Mouse (Mus musculus) mouse trophoblast stem cell (cell line): ENCODE data around the gene Rev1.

Experiments
- in situ Hi-C, 2 experiments: fragments of 300-500 bp; cut with MseI, MboI; formaldehyde crosslinking; loops; 2 replicates in 1 of 2; 3 replicates in 1 of 2; pipeline ENCODE4 v1.15.1; 2025

Gene Rev1

DNA sequence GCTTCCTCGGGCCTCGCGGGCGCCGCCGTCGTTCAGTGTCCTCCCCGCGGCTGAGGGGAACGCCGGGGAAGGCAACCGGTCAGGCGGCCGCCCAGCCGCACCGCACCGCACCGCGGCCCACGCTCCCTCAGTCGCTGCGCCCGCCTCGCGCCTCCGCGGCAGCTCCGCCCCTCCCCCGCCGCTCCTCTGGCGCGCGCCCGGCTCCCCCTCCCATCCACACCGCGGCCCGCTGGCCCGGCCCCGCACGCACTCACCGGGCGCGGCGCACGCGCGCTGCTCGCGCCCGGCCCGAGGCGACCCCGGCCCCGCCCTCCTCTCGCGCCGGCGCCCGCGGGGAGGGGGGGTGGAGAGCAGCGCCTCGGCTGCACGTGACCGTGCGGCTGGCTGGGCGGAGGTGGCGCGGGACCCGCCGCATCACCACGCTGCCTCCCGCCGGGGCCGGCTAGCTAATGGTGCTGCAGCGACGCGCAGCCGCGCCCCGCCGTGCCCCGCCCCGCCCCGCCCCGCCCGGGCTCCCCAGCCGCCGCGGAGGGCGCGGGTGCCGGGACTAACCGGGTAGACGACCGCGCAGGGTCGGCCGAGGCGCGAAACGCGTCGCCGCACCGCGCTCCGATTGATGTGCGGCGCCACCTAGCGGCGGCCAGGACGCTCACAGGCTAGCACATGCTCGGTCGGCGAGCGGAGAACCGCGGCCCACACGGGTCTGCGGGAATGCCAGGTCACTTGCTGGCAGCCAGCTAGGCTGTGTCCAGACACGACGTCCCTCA, at the start of gene Rev1:
Gene Rev1, minus strand, starts transcription at position 301 of the 767 bp plus-strand sequence.
- in situ Hi-C loops, result no loop called here

DNA sequence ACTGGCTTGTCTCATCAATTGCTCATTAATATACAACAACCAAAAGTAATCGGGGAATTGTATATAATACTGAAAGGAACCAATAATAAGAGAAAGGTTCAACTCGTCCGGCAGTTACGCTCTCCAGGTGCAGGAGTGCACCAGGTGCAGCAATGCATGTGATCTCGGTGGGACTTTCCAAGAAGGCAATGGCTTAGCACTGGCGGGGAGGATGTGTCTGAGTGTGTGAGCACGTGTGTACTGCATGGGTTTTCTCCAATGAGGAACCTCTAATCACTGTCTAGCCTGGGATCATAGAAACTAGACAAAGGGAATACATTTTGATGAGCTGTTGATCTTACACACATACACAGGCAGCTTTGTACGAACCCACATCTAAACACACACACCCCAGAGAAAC, 49.3 kb upstream of the Rev1 start:
- in situ Hi-C loops, result no loop called here

DNA sequence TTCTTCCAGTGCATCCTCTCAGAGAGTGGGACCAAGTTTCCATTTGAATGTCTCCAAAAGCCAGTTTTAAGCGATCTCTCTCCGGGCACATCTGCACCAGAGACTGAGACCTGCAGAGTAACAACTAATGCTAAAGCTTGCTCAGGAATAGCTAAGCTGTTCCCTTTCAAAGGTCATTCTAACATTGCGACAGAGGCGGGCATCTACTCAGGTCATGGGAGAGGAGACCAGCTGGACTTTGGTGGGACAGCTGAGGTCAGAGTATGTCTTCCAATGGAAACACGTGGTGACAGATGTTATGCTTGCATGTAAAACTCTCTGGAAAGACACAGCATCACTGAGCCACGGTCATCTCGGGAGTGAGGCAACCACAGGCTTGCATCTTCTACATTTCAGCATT, 46.5 kb upstream of the Rev1 start:
- in situ Hi-C loops, result no loop called here

DNA sequence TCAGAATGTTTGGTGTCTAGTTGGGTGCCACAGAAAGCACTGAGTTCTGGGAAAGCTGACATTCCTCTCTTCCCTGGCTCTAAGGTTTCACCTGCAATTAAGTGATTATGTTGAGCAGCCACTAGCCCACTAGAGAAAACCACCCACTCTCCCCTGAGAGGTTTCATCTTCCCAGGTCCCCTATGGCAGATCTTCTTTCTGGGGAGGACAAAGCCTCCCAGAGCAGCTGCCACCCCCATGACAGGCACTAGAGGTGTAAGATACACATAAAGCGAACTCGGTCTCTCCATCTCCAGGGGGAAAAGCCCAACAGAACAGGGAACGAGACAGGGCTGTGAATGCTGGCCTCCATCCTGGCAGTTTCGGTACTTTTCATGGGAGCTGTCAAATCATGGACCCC, 42.3 kb upstream of the Rev1 start:
- in situ Hi-C loops, result no loop called here

DNA sequence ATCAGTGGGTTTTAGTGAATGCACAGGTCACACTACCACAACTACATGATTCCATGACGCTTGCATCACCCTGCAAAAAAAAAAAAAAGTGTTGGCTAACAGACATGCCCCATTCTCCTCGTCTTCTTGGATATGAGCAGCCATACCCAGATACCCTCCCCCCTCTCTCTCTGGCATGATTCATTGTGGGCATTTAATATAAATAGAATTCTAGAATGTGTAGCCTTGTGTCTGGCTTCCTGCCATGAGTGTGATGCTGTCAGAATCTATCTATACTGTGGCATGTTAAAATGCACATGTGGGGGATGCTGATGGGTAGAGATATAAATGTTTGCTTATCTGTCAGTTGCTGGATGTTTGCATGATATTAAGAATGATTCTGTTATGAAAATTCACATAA, 36.1 kb upstream of the Rev1 start:
- in situ Hi-C loops, result no loop called here

DNA sequence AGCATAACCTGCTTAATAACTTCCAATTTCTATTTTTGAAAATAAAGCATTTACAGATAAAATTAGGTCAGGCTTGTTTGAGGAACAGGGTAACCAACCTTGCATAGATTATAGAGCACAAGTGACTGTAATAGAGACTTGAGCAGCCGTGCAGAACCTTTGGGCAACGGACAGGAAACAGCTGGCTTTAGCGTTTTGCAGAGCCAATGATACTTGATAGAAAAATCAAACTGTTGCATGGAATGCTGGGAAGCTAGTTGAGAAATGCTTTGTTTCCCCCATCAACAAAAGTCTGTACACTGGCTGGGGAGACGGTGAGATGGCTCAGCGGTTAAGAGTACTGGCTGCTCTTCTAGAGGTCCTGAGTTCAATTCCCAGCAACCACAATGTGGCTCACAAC, 20.5 kb upstream of the Rev1 start:
- in situ Hi-C loops, result no loop called here

DNA sequence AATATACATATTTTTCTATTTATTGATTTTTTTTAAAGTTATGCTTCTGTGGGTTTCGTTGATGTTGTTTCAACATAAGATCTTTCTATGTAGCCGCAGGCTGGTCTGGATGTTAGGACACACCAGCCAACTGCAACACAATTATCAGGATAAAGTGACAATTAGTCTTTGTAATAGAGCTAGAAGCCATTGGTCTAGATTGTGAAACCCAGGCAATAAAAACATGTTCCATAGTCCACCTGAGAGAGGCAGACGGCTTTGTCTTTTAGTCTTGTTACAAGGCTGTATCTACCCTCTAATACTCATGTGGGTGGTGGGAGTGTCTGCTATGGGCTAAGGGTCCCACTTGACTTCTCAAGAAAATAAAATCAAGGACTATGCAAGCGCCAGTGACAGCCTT, 16.4 kb upstream of the Rev1 start:
- in situ Hi-C loops, result no loop called here

DNA sequence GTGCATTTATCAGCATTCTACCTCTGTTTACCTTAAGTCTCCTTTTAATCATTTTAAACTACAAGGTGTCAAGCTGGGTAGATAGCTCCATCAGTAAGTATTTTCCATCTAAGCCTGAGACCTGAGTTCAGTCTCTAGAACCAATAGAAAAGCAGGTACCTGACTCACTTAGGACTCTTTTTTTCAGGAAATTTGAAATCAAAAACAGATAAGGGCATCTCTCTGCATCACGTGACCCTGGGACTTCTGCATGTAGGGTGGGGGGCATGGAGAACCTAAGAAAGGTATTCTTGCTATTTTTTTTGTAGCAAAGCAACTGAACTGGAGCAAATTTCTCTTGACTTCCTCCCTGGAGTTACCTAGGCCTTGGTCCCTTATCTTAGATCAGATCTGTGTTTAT, 11.8 kb upstream of the Rev1 start:
- in situ Hi-C loops, result no loop called here

DNA sequence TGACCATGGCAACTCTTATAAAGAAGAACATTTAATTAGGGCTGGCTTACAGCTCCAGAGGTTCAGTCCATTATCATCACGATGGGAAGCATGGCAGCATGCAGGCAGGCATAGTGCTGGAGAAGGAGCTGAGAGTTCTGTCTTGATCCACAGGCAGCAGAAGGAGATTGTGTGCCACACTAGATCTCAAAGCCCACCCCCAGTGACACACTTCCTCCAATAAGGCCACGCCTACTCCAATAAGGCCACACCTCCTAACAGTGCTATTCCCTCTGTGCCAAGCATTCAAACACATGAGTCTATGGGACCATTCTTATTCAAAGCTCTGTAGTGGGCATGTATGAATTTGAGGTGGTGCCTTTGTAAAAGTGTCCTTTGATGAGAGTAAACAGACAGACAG, 11.3 kb upstream of the Rev1 start:
- in situ Hi-C loops, result no loop called here

DNA sequence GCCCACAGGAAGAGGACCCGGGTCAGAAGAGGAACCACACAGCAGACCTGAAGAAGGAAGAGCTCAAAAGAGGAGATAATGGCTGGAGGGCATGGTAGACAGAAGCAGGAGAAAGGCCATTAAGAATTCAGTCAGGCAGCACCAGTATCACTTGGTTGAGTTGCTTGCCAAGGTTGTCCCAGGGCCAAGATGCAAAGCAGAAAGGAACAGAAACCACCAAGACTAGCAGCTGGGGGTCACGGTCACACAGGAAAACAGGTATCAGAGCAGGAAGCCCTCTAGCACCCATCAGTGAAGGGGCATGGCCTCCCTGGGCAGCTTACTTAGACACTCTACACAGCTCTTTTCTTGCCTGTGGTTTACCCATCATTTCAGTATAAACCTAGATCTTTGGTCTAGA, 9.8 kb upstream of the Rev1 start:
- in situ Hi-C loops, result no loop called here

DNA sequence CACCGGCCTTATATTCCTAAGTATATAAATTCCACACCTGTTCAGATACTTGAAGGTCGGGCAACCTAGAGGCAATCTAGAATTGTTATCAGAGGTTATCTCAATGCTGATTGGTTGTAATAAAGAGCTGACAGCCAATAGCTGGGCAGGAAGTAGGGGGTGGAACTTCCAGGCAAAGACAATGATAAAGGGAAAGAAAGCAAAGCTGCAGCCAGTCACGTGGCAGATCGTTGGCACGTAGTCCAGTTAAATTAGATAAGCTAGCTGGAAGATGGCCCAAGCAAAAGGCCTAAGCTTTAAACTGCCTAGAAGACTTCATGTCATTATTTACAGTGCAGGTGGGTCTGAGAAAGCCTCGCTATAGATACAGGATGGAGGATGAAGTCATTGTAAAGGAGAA, 3.3 kb upstream of the Rev1 start:
- in situ Hi-C loops, result no loop called here

DNA sequence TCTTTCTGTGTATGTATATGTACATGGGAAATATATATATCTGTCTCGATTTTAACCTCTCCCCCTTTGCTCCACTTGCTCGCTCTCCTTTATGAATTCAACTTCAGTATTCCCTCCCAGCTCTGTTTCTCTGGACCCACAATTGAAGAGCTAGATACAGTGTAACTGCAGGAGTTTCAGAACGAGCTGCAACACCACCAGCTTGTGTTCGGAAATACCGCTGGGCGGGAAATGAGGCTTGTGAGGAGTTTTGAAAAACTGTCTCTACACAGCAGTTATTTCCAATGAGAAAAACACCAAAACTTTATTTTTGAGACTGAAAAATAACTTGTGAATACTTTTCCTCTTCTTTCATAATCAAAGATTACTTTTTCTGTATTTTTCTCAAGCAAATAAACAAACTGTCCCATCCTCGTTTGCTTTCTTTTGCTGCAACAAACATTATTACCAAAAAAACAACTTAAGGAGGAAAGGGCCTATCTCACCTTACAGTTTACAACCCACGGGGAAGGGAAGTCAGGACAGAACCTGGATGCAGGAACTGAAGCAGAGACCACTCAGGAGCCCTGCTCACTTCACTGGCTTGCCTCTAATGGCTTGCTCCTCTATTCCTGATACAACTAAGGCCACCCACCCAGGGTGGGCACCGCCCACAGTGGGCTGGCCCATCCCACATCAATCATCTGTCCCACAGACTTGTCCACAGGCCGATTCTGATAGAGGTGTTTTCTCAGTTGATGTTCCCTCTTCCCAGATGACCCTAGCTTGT, 1.3 kb upstream of the Rev1 start:
- in situ Hi-C loops, result no loop called here

DNA sequence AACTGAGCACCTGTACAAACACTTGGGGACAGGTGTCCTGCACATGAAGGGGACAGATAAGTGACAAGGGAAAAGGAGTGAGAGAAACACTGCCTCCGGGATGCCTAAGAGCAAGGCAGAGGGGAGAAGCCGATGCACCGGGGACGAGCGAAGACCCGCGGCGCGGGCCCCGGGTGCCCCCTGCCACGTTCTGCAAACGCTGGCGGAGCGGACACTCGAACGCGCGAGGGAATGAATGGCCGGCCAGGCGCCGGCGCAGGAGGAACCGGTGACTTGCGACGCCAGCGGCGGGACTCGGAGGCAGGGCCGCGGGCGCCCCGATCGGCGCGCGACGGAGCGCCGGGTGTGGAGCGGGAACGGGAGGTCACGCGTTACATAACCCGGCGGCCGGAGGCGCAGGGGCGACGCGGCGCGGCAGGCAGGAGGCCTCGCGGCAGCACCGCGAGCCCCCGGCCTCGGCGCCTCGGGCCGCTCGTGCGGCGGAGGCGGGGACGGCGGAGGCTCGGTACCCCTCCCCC, 623 bp downstream of the Rev1 start:
- in situ Hi-C loops, result no loop called here

DNA sequence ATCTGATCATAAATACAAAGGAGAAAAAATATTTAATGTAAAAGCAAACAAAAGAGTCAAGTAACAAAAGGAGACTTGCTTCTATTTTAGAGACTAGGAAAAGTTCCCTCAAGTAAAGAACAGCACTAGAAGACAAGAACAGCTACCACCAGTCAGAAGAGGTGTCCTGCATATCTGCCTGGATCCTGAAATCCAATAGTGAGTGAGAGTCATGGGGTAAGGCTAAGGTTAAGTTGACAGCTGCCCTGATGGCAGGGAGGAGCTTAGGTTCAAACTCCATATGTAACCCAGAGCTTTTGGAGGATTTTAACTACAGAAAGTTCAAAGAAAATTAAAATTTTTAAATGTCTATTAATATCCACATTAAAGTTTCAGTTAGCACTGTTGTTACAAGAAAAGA, 2.6 kb downstream of the Rev1 start:
- in situ Hi-C loops, result no loop called here

DNA sequence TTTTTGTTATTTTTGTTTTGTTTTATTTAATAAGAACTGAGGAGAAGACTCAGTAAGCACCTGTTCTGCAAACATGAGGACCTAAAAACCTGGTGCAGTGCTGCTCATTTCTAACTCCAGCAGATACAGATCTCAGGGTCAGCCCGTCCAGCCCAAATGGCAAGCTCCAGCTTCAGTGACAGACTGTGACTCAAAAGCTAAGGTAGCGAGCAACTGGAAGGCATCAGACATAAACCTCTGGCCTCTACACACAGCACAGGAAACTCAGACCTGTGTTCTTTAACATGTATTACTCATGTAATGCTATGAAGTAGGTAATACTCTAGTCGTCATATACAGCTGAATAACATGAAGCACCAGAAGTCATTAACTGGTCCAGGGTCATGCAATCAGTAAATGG, 3.2 kb downstream of the Rev1 start:
- in situ Hi-C loops, result no loop called here

DNA sequence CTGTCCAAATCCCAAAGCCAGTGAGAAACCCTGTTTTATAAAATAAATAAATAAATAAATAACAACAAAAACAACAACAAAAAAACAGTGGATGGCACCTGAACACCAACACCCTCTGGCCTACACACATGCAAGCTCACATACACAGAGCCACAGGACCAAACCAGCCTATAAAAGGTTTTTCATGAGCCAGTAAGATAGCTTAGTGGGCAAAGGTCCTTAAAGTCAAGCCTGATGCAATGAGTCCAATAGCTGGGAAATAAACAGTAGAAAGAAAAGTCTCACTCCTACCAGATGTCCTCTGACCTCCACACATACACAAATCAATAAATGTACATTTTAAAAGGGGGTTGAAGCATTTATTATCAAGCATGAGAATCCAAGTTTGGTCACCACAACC, 5.3 kb downstream of the Rev1 start:
- in situ Hi-C loops, result no loop called here

DNA sequence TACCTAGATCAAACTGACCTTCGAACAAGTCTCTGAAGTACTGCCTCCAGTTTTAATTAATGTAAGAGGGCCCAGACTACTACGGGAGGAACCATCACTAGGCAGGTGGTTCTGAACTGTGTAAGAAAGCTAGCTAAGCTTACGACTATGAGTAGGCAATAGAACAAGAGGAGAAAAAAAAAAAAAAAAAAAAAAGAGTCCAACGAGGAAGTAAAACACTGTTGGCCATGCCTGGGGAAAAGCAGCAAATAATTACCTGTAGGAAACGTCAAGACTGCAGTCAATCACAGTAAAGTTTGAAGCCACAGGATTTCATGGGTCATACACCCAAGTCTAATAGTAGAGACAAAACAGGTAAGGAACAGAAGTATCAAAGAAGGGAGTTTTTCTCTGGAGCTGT, 8.7 kb downstream of the Rev1 start:
- in situ Hi-C loops, result no loop called here

DNA sequence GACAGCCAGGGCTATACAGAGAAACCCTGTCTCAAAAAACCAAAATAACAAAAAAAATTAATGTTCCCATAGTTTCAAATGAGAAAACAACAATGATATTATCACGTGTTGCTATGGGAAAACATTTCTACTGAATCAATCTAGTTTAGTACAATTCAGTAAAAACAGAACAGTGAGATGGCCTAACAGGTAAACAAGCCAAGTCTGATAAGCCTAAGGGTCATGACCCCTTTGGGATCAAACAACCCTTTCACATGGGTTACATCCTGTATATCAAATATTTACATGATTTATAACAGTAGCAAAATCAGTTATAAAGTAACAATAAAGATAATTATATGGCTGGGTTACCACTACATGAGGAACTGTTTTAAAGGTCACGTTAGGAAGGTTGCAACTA, 11.0 kb downstream of the Rev1 start:
- in situ Hi-C loops, result no loop called here

DNA sequence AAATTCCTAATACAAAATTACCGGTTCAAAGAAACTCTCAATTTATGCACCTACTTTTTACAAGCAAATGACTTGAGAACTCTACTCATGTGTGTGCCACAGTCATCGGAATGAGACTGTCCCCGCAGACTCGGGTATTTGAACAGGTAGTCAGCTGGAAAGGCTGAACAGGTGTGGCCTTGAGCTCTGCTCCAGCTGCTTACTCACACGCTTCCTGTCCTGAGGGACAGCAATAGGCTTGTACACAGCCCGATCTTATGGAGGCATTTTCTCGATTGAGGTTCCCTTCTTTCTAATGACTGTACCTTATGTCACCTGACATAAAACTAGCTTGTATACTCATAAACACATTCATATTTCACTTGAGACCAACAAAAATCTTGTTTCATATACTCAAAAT, 19.8 kb downstream of the Rev1 start:
- in situ Hi-C loops, result no loop called here

DNA sequence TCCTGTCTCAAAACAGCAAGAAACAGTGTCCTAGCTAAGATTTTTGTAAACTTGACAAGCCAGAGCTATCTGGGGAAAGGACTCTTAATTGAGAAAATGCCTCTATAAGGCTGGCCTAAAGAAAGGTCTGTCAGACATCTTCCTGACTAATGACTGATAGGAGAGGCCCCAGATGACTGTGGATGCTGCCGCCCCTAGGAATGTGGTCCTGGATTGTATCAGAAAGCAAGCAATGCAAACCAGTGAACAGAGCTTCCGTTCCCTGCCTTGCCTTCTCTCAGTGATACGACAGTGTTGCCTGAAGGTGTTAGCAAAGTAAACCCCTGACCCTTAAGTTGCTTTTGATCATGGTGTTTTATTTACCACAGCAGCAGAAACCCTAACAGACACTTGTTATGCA, 25.8 kb downstream of the Rev1 start:
- in situ Hi-C loops, result no loop called here

DNA sequence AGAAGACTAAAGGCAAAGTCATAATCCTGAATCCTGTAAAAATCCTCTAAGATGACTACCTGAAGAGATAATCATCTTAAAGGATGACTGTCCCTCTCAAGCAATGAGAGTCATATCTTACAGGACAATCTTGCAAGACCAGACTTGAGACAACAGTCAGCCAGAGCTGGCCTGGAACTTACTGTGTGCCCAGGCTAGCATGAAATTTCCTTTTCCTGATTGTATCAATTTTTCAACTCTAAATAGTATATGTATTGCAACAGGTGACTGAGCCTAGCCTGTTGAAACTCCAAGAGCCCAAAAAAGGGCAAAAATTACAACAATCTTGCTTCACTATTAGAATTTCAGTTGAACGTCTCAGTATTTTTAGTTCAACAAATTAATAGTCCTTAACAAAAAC, 26.4 kb downstream of the Rev1 start:
- in situ Hi-C loops, result no loop called here

DNA sequence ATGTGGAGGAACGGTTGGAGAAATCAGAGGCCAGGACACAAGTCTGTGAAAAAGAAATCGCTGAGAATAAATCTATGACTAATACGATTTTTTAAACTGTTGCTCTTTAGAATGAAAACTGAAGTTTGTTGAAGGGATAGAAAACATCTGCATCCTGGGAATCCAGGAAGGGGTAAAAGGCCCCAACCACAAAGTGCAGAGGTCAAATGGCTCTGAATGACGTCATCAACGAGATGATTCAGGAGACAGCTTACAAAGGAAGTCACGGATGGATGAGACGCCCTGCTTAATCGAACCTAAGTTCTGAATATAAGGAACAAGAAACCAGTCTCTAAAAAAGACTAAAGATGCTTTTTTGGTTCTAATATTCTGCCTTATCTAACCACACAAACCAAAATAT, 48.3 kb downstream of the Rev1 start:
- in situ Hi-C loops, result no loop called here

DNA sequence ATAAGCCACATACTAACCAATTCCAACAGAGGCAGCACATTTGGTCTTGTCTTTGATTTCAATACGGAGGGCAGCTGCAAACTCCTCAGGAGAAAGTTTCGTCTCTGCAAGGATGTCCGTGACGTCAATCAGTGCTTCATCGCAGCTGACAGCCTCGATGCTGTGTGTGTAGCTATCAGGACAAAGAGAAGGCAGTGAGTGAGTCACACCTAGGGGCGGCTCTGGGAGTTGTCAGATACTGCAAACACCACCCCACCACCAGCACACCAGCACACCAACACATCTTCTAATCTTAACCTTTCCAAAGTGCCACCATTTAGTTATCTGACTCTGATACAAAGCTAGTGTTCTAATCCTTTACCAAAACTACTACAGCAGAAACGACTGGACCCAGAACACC, 58.3 kb downstream of the Rev1 start:
- in situ Hi-C loops, result no loop called here
